Mouse (Mus musculus): ENCODE results near the gene Ppa2. TPM values are rescaled to one million over a fixed set of nuclear protein-coding genes. Genes with fewer than 3 reads are reported as not detected.
A peak's percentile ranks its signal among the peaks of the same experiment; 100 is the strongest.

Ppa2 gene
- 111 and 113 TPM in 2 replicates for polyA plus RNA-seq (2015; fragmentation: Nextera tagmentation; extraction: Ambion mirVana)

DNA sequence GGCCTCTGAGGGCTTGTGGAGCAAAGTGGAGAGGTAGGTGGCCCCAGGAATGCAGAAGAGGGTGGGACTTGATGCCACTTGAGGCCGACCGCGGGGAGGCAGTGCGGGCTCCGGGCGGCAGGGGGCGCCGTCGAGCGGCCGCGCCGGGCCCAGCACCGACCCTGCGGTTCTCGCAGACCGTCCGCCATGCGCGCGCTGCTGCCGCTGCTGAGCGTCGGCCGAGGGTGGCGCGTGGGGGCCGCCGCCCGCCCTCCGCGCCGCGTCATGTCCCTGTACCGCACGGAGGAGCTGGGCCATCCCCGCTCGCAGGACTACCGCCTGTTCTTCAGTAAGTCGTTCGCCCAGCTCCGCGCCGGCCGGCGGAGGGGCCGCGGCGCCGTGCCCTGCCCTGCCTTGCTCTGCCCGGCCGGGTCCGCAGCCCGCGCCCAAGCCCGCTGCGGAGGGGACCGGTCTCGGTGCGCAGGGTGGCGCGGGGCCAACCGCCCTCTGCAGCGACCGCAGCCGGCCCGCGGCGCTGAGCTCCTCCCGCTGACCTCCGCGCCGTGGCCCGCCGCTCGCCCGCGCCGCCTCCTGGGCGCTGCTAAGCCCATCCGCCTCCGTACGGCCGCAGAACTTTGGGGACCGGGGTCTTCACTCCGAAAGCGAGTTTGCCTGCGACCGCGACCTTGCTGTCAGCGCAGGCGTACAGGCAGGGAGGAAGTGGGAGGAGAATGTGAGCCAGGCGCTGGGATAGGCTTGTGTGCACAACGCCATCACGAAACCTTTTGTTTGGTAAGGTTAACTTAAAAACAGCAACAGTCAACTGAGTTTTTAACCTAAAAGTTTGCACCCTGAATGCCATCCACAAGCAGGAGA is at the start of gene Ppa2:
Gene Ppa2, plus strand, starts transcription at position 157 of the 855 bp plus-strand sequence.
- H3K27me3 ChIP-seq (ENCODE audit: control insufficient read depth, insufficient read depth, low read depth, low read length): no peaks in the 10 kb centered on the region
- no peaks in the 10 kb centered on the region for H3K4me1 ChIP-seq (replicated peaks; ENCODE audit: control insufficient read depth, insufficient read depth, low read length)
- peaks cover 2% of the 10 kb centered on the region; the same call in 1 of the 2 replicates for H3K36me3 ChIP-seq (ENCODE audit: control insufficient read depth, insufficient read depth, low read length)
- H3K4me2 ChIP-seq (ENCODE audit: low read depth, low read length): peak within 1 kb of the TSS; percentile 70
- H3K9me3 ChIP-seq (ENCODE audit: control insufficient read depth, low read length): peaks cover 5% of the 10 kb centered on the region
- WGBS: under 1% methylated on average over 61 of the region's 95 CpGs
- peak; percentile 96 for ATAC-seq (ENCODE audit: low read depth)
- H3K4me3 ChIP-seq (ENCODE audit: low read length): peak within 1 kb of the TSS; percentile 80
- H3K27ac ChIP-seq (ENCODE audit: low read length): peak within 1 kb of the TSS; percentile 98
- peak within 1 kb of the TSS; percentile 97 for H3K9ac ChIP-seq (ENCODE audit: low read length)

DNA sequence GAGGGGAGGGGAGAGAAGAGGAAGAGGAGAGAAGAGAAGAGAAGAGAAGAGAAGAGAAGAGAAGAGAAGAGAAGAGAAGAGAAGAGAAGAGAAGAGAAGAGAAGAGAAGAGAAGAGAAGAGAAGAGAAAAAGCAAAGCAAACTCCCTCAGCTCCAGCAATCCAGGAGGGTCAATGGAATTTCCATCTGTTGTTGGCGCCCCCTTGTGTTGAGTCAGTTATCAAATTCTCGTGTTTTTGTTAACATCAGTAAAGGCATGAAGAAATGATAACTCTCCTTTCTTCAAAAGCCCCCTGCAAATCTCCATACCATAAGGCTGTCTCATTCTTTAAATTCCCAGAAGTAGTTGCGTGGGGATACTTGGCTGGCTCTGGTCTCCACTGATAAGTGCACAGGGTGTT is 38.0 kb upstream of the Ppa2 start:
- Histone ChIP-seq H3K4me2 (ENCODE audit: low read depth, low read length) (no peak overlapping the region), H3K36me3 (ENCODE audit: control insufficient read depth, insufficient read depth, low read length) (no peaks in the 10 kb centered on the region), H3K27ac (ENCODE audit: low read length) (no peak overlapping the region), H3K9ac (ENCODE audit: low read length) (no peak overlapping the region), H3K9me3 (ENCODE audit: control insufficient read depth, low read length) (no peaks in the 10 kb centered on the region), H3K4me1 (replicated peaks; ENCODE audit: control insufficient read depth, insufficient read depth, low read length) (no peaks in the 10 kb centered on the region), H3K4me3 (ENCODE audit: low read length) (no peak overlapping the region), H3K27me3 (ENCODE audit: control insufficient read depth, insufficient read depth, low read depth, low read length) (no peaks in the 10 kb centered on the region)
- ATAC-seq (ENCODE audit: low read depth): no peak
- WGBS: 9% methylated on average over 3 of the region's 3 CpGs

- H3K9me3 ChIP-seq (ENCODE audit: control insufficient read depth, low read length): no peaks in the 10 kb centered on the region
- H3K4me1 ChIP-seq (replicated peaks; ENCODE audit: control insufficient read depth, insufficient read depth, low read length): no peaks in the 10 kb centered on the region
- H3K9ac ChIP-seq (ENCODE audit: low read length): no peak overlapping the region
- no peak for ATAC-seq (ENCODE audit: low read depth)
- no peak overlapping the region for H3K27ac ChIP-seq (ENCODE audit: low read length)
- 55% methylated on average over 5 of the region's 5 CpGs for WGBS
- H3K4me3 ChIP-seq (ENCODE audit: low read length): no peak overlapping the region
- H3K27me3 ChIP-seq (ENCODE audit: control insufficient read depth, insufficient read depth, low read depth, low read length): no peaks in the 10 kb centered on the region
- H3K4me2 ChIP-seq (ENCODE audit: low read depth, low read length): no peak overlapping the region
- H3K36me3 ChIP-seq (ENCODE audit: control insufficient read depth, insufficient read depth, low read length): no peaks in the 10 kb centered on the region
Observed at GRCm38 (mm10) chr3:133284587-133284986, 25.3 kb upstream of the Ppa2 start.

DNA sequence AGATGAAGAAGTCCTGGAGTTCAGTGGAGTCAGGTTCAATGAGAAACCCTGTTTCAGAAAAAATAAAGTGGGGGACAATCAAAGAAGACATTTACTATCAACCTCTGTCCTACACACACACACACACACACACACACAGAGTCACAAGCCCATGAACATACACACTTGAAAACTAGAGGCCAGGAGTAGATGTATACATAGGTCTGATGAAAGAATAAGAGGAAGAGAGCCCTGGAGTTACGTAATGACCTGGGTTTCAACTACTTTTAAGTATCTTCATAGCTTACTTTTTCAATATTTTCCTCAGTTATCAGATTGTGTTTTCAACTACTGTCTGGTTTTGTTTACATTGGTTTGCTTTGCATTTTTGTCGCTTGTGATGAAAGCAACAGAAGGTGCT is 21.1 kb upstream of the Ppa2 start:
- no peaks in the 10 kb centered on the region for H3K36me3 ChIP-seq (ENCODE audit: control insufficient read depth, insufficient read depth, low read length)
- no peak overlapping the region for H3K27ac ChIP-seq (ENCODE audit: low read length)
- no peaks in the 10 kb centered on the region for H3K4me1 ChIP-seq (replicated peaks; ENCODE audit: control insufficient read depth, insufficient read depth, low read length)
- H3K4me3 ChIP-seq (ENCODE audit: low read length): no peak overlapping the region
- no peak overlapping the region for H3K4me2 ChIP-seq (ENCODE audit: low read depth, low read length)
- H3K27me3 ChIP-seq (ENCODE audit: control insufficient read depth, insufficient read depth, low read depth, low read length): no peaks in the 10 kb centered on the region
- H3K9me3 ChIP-seq (ENCODE audit: control insufficient read depth, low read length): no peaks in the 10 kb centered on the region
- no peak overlapping the region for H3K9ac ChIP-seq (ENCODE audit: low read length)
- 82% methylated on average over 2 of the region's 2 CpGs for WGBS
- ATAC-seq (ENCODE audit: low read depth): no peak

DNA sequence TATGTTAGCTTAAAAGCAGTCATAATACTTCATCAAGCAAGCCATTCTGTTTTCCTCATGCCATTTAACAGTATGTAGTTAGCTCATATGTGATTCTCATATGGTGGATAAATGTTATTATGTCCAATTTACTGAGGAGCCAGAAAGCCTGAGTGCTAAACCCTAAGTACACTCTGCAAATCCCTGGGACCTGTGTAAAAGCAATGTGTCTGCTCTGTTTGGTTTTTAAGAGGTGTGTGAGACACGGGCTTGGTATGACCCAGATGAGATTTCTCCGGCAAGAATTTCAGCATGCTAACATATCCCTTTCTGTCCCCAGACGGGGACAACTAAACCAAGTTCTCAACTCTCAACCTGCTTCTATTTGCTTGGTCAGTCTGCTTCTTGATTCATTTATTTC is 5.6 kb upstream of the Ppa2 start:
- Histone ChIP-seq H3K4me1 (replicated peaks; ENCODE audit: control insufficient read depth, insufficient read depth, low read length) (no peaks in the 10 kb centered on the region), H3K9ac (ENCODE audit: low read length) (no peak overlapping the region), H3K27me3 (ENCODE audit: control insufficient read depth, insufficient read depth, low read depth, low read length) (no peaks in the 10 kb centered on the region), H3K36me3 (ENCODE audit: control insufficient read depth, insufficient read depth, low read length) (peaks cover 1% of the 10 kb centered on the region; the same call in 1 of the 2 replicates), H3K4me2 (ENCODE audit: low read depth, low read length) (no peak overlapping the region), H3K4me3 (ENCODE audit: low read length) (no peak overlapping the region), H3K9me3 (ENCODE audit: control insufficient read depth, low read length) (peaks cover 4% of the 10 kb centered on the region), H3K27ac (ENCODE audit: low read length) (no peak overlapping the region)
- 83% methylated on average over 3 of the region's 3 CpGs for WGBS
- ATAC-seq (ENCODE audit: low read depth): no peak

DNA sequence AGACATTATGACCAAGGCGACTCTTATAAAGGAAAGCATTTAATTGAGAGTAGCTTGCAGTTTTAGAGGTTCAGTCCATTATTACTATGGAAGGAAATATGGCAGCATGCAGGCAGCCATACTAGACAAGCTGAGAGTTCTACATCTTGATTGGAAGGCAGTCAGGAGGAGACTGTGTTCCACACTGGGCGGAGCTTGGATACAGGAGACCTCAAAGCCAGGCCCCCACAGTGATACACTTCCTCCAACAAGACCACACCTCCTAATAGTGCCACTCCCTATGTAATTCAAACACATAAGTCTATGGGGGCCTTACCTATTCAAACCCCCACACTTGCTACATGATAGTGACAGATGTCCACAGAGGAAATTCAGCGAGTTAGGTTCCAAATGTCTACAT is 1.5 kb upstream of the Ppa2 start:
- no peak overlapping the region for H3K4me3 ChIP-seq (ENCODE audit: low read length)
- no peaks in the 10 kb centered on the region for H3K27me3 ChIP-seq (ENCODE audit: control insufficient read depth, insufficient read depth, low read depth, low read length)
- no peaks in the 10 kb centered on the region for H3K4me1 ChIP-seq (replicated peaks; ENCODE audit: control insufficient read depth, insufficient read depth, low read length)
- peaks cover 2% of the 10 kb centered on the region; the same call in 1 of the 2 replicates for H3K36me3 ChIP-seq (ENCODE audit: control insufficient read depth, insufficient read depth, low read length)
- H3K27ac ChIP-seq (ENCODE audit: low read length): no peak overlapping the region
- H3K4me2 ChIP-seq (ENCODE audit: low read depth, low read length): no peak overlapping the region
- WGBS: 98% methylated on average over 3 of the region's 3 CpGs
- ATAC-seq (ENCODE audit: low read depth): no peak
- peaks cover 5% of the 10 kb centered on the region for H3K9me3 ChIP-seq (ENCODE audit: control insufficient read depth, low read length)
- H3K9ac ChIP-seq (ENCODE audit: low read length): no peak overlapping the region

DNA sequence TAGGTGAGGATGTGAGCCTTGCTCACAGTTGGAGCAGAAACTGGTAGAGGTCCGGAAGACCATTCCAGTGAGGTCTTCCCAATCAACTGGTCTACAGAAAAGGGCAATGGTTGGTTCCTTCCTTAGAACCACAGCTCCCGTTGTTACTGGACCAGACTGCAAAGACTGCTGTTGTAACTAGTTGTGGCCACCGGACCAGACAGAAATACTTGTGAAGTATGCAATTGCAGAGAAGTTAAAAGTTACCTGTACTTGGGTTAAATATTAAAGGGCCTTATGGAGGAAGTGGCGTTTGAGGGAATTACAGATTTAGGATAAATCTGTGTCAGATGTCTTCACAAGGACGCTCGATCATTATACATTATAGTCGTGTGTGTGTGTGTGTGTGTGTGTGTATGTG is 551 bp upstream of the Ppa2 start:
- Histone ChIP-seq H3K4me2 (ENCODE audit: low read depth, low read length) (peak overlapping the region; percentile 70; the same call in 1 of the 2 replicates), H3K27me3 (ENCODE audit: control insufficient read depth, insufficient read depth, low read depth, low read length) (no peaks in the 10 kb centered on the region), H3K4me1 (replicated peaks; ENCODE audit: control insufficient read depth, insufficient read depth, low read length) (no peaks in the 10 kb centered on the region), H3K9me3 (ENCODE audit: control insufficient read depth, low read length) (peaks cover 5% of the 10 kb centered on the region), H3K9ac (ENCODE audit: low read length) (no peak overlapping the region), H3K27ac (ENCODE audit: low read length) (no peak overlapping the region), H3K36me3 (ENCODE audit: control insufficient read depth, insufficient read depth, low read length) (peaks cover 2% of the 10 kb centered on the region; the same call in 1 of the 2 replicates), H3K4me3 (ENCODE audit: low read length) (no peak overlapping the region)
- no peak for ATAC-seq (ENCODE audit: low read depth)
- 74% methylated on average over 7 of the region's 7 CpGs for WGBS

DNA sequence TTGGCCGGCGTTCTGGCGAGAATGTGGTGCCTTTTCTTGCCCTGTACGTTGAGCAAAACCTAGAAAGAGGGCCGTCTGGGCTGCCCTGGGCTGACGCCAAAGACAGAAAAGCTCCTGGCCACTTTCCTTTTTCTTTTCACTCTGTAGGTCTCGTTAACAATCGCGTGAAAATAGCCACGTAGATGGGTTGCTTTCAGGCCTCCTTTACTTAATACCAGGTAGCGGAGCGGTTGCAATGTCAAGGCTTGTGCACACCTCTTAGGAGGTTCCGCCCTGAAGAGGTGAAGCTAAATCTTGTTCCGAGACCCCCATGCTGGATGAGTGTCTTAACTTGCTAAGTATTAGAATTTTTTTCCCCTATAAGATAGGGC is 884 bp downstream of the Ppa2 start:
- Histone ChIP-seq H3K4me1 (replicated peaks; ENCODE audit: control insufficient read depth, insufficient read depth, low read length) (no peaks in the 10 kb centered on the region), H3K27ac (ENCODE audit: low read length) (peak overlapping the region; percentile 98), H3K4me2 (ENCODE audit: low read depth, low read length) (peak overlapping the region; percentile 70), H3K27me3 (ENCODE audit: control insufficient read depth, insufficient read depth, low read depth, low read length) (no peaks in the 10 kb centered on the region), H3K4me3 (ENCODE audit: low read length) (peak overlapping the region; percentile 80), H3K9ac (ENCODE audit: low read length) (peak overlapping the region; percentile 97), H3K9me3 (ENCODE audit: control insufficient read depth, low read length) (peaks cover 5% of the 10 kb centered on the region), H3K36me3 (ENCODE audit: control insufficient read depth, insufficient read depth, low read length) (peaks cover 2% of the 10 kb centered on the region; the same call in 1 of the 2 replicates)
- peak; percentile 30 for ATAC-seq (ENCODE audit: low read depth)
- WGBS: 15% methylated on average over 14 of the region's 14 CpGs

DNA sequence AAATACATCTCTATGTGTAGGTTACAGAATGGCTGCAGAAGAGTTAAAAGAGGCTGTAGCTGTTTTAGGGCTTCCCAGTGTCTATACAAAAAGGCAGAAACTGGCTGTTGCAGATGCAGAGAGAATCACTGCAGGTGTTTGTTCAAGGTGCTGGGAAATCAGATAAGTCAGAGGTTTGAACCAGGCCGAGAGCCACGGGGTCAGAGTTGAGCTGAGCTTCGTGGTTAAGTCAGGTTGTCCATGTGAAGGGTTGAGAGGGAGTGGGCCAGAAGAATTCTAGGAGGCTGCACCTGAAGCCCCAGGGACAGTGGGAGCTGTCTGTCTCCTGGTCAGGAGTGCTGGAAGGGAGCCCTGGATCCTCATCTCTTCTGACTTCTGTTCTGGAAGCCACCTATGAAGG is 2.4 kb downstream of the Ppa2 start:
- H3K9me3 ChIP-seq (ENCODE audit: control insufficient read depth, low read length): peaks cover 5% of the 10 kb centered on the region
- H3K36me3 ChIP-seq (ENCODE audit: control insufficient read depth, insufficient read depth, low read length): peaks cover 2% of the 10 kb centered on the region; the same call in 1 of the 2 replicates
- no peak overlapping the region for H3K9ac ChIP-seq (ENCODE audit: low read length)
- no peak overlapping the region for H3K27ac ChIP-seq (ENCODE audit: low read length)
- H3K4me2 ChIP-seq (ENCODE audit: low read depth, low read length): no peak overlapping the region
- H3K27me3 ChIP-seq (ENCODE audit: control insufficient read depth, insufficient read depth, low read depth, low read length): no peaks in the 10 kb centered on the region
- 54% methylated on average over 3 of the region's 3 CpGs for WGBS
- no peak for ATAC-seq (ENCODE audit: low read depth)
- no peak overlapping the region for H3K4me3 ChIP-seq (ENCODE audit: low read length)
- no peaks in the 10 kb centered on the region for H3K4me1 ChIP-seq (replicated peaks; ENCODE audit: control insufficient read depth, insufficient read depth, low read length)

All from lung, embryonic 16.5 days (tissue).